Mouse (Mus musculus): ENCODE data around the gene Ndufaf3.

The Ndufaf3 gene

GRCm38 (mm10) chr9:108517253-108517930 lies 49.8 kb downstream of the Ndufaf3 start:
- peak; percentile 75 for DNase-seq (ENCODE audit: low read depth)

GRCm38 (mm10) chr9:108516380-108517251 lies 50.6 kb downstream of the Ndufaf3 start, which contains the start of gene Qrich1:
Gene Qrich1, plus strand, starts transcription at chr9:108516806.
- peak; percentile 98 for DNase-seq (ENCODE audit: low read depth)
